Mouse (Mus musculus): ENCODE data around the gene Ifrd1.

DNA sequence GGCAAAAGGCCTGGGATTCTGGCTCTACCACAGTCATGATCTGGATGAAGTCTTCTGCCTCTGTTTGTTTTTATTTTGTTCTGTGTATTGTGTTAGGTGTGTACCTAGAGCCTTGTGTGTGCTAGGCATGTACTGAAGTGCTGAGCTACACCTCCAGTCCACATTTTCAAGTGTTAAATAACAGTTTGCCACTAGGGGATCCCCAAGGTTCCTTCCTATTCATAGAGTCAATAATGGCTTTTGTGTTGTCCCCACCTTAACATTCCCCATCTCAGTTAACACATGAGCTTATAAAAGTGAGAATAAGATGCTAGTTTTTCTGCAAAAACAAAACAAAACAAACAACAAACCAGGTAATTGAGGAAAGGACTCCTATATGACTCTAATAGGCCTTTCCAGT is 7.7 kb upstream of the Ifrd1 start:
- TF ChIP-seq CTCF (IDR thresholded peaks at IDR 0.05; ENCODE audit: extremely low read depth, insufficient read length, insufficient replicate concordance, low read depth, low read length) = no peak
- TF ChIP-seq POLR2A (IDR thresholded peaks at IDR 0.05; ENCODE audit: low read depth, low read length) = no peak
